17 mouse cellular contexts compared by ENCODE assay signal in the genomic region with DNA sequence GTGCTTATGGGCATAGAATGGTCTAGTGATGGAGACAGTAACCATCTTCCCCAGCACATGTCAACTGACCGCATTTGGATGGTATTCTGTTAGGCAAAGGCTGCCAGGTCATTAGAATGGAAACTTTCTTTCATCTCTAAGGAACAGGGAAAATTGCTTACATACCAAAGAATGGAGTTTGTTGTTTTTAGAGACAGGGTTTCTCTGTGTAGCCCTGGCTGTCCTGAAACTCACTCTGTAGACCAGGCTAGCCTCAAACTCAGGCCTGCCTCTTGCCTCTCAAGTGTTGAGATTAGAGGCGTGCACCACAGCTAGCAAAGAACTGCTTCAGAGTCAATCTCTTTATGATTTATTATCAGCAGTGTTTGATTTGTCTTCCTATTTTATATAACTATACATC. TPM values are rescaled to one million over a fixed set of nuclear protein-coding genes. Genes with fewer than 3 reads are reported as not detected.
DNase-seq lines count a peak whose midpoint lies in the region; TF ChIP-seq lines count a peak whose summit lies in the region.
"Had no signal": no experiment of that assay in that cellular context is flagged by ENCODE, and none has a peak within 500 bp of the region (broad histone marks: within the 10 kb centered on the region; RNA-seq: fewer than 3 reads in every experiment).

No protein-coding gene starts in this region.

- H3K4me3 ChIP-seq in layer of hippocampus, adult 2 months, result no peak overlapping the region
- peak overlapping the region; percentile 14 for H3K4me3 ChIP-seq in myocyte
- H3K4me3 ChIP-seq: hindbrain, embryonic 13.5 days had no signal

- no peak overlapping the region for H3ac ChIP-seq in myocyte (ENCODE audit: control insufficient read depth, insufficient read length)

- H3K36me3 ChIP-seq in myocyte (ENCODE audit: control insufficient read depth, insufficient read depth), result no peaks in the 10 kb centered on the region
- H3K36me3 ChIP-seq: forebrain, embryonic 10.5 days; G1E; heart, embryonic 15.5 days; hindbrain, embryonic 10.5 days; hindbrain, embryonic 13.5 days; intestine, embryonic 15.5 days had no signal

- no peaks in the 10 kb centered on the region for H3K79me2 ChIP-seq in myocyte (ENCODE audit: control insufficient read depth, insufficient read depth)

- H3K4me2 ChIP-seq in myocyte (ENCODE audit: low read depth), result peak overlapping the region; percentile 90

- H3K27ac ChIP-seq in layer of hippocampus, adult 2 months, result 0 out of 2 replicates have a peak overlapping the region, but pooled peaks have one; percentile 65
- H3K27ac ChIP-seq: forebrain, embryonic 10.5 days; forebrain, embryonic 13.5 days; hindbrain, embryonic 13.5 days; intestine, embryonic 15.5 days had no signal

- DNase-seq in heart, adult 11 months, result peak; percentile 78
- DNase-seq in heart, postnatal 10 days, result no peak
- DNase-seq in layer of hippocampus, adult 2 months (ENCODE audit: low spot score in 2 of 2), result no peak
- no peak for DNase-seq in layer of hippocampus, postnatal 10 days (ENCODE audit: low spot score in 2 of 2)
- peak; percentile 44 for DNase-seq in Muller cell, postnatal 12 days (ENCODE audit: inconsistent ontology term)
- DNase-seq in thymus, postnatal 4 days, result no peak
- DNase-seq: adrenal gland, adult 8-10 months; adrenal gland, postnatal 25 days had no signal

- no peaks in the 10 kb centered on the region for H3K27me3 ChIP-seq in myocyte (ENCODE audit: control insufficient read depth, insufficient read depth, insufficient read length)
- H3K27me3 ChIP-seq: CH12.LX; forebrain, embryonic 13.5 days; heart, embryonic 15.5 days; hindbrain, embryonic 13.5 days; intestine, embryonic 15.5 days had no signal

- no peak for TF ChIP-seq CTCF in layer of hippocampus, adult 2 months (conservative IDR thresholded peaks at IDR 0.05)

- intact Hi-C loops in heart, postnatal 10 days (cut with DNase I), result loop anchor here (2.0 kb wide), 1 partner anchor 20 kb away; a partner anchor contains a TSS

- TF ChIP-seq POLR2A in myocyte (IDR thresholded peaks at IDR 0.05; ENCODE audit: insufficient read length, low read depth), result no peak

TF ChIP-seq in myocyte, 11 proteins besides CTCF, POLR2A, EP300 and RAD21:
- TF ChIP-seq USF1 (IDR thresholded peaks at IDR 0.05; ENCODE audit: low read depth) (no peak), CEBPB (IDR thresholded peaks at IDR 0.05; ENCODE audit: insufficient read depth, poor library complexity, severe bottlenecking) (no peak), POLR2AphosphoS2 (IDR thresholded peaks at IDR 0.05; ENCODE audit: insufficient read length, low read depth) (no peak), TCF3 (IDR thresholded peaks at IDR 0.05; ENCODE audit: insufficient read length, low read depth) (no peak), MAX (IDR thresholded peaks at IDR 0.05; ENCODE audit: low read depth) (no peak), MYOG (IDR thresholded peaks at IDR 0.05; ENCODE audit: control insufficient read depth in 1 of 3, insufficient read depth in 1 of 3, insufficient read length in 2 of 3, low read depth in 2 of 3) (no peak), E2F4 (IDR thresholded peaks at IDR 0.05; ENCODE audit: insufficient read depth) (no peak)

RNA-seq across cellular contexts. Expression of a gene that starts 20.9 kb away (rescaled TPM):
- total RNA-seq in heart, postnatal 10 days (2021), result 10 to 100 TPM; 25.3 to 29.7 TPM
- total RNA-seq in layer of hippocampus, adult 2 months (2021), result 100 to 1,000 TPM; 105 to 110 TPM
- 10 to 100 TPM; 75.4 to 82.2 TPM for total RNA-seq in layer of hippocampus, postnatal 10 days (2021)
- 6.6 TPM for polyA plus RNA-seq in myocyte (2012; fragmentation: generic; extraction: Trizol)

Comparison
In these comparisons a context has a peak if more than half of its experiments do, and no peak if none do; other contexts are left out.
1. DNase-seq: peak in heart, adult 11 months (single experiment) and Muller cell, postnatal 12 days (single experiment); none in heart, postnatal 10 days (0 of 2), layer of hippocampus, adult 2 months (0 of 2), layer of hippocampus, postnatal 10 days (0 of 2) and thymus, postnatal 4 days (single experiment).